Mouse (Mus musculus): ENCODE measurements around the gene Epas1.

Epas1 gene

GRCm38 (mm10) chr17:86755581-86756195, 2.2 kb downstream of the Epas1 start:
- DNase-seq (ENCODE audit: low spot score): no peak

GRCm38 (mm10) chr17:86757621-86758020, 4.1 kb downstream of the Epas1 start:
- DNase-seq (ENCODE audit: low spot score): no peak

GRCm38 (mm10) chr17:86761859-86762258, 8.4 kb downstream of the Epas1 start:
- DNase-seq (ENCODE audit: low spot score): no peak

GRCm38 (mm10) chr17:86762479-86763242, 9.2 kb downstream of the Epas1 start:
- DNase-seq (ENCODE audit: low spot score): peak; percentile 41

- DNase-seq (ENCODE audit: low spot score): no peak
Observed at GRCm38 (mm10) chr17:86765762-86766404, 12.4 kb downstream of the Epas1 start.

GRCm38 (mm10) chr17:86766412-86766811, 12.9 kb downstream of the Epas1 start:
- no peak for DNase-seq (ENCODE audit: low spot score)

GRCm38 (mm10) chr17:86768596-86768995, 15.1 kb downstream of the Epas1 start:
- DNase-seq (ENCODE audit: low spot score): peak; percentile 20

- peak; percentile 76 for DNase-seq (ENCODE audit: low spot score)
Observed at GRCm38 (mm10) chr17:86769330-86770211, 16.1 kb downstream of the Epas1 start.

GRCm38 (mm10) chr17:86770848-86771247, 17.3 kb downstream of the Epas1 start:
- no peak for DNase-seq (ENCODE audit: low spot score)

GRCm38 (mm10) chr17:86772035-86772434, 18.5 kb downstream of the Epas1 start:
- no peak for DNase-seq (ENCODE audit: low spot score)

GRCm38 (mm10) chr17:86772929-86773588, 19.6 kb downstream of the Epas1 start:
- DNase-seq (ENCODE audit: low spot score): no peak

GRCm38 (mm10) chr17:86776538-86776937, 23.0 kb downstream of the Epas1 start:
- no peak for DNase-seq (ENCODE audit: low spot score)

- no peak for DNase-seq (ENCODE audit: low spot score)
Observed at GRCm38 (mm10) chr17:86778147-86778546, 24.6 kb downstream of the Epas1 start.

GRCm38 (mm10) chr17:86779191-86780130, 26.0 kb downstream of the Epas1 start:
- DNase-seq (ENCODE audit: low spot score): no peak

- peak; percentile 35 for DNase-seq (ENCODE audit: low spot score)
Observed at GRCm38 (mm10) chr17:86780708-86781318, 27.3 kb downstream of the Epas1 start.

- DNase-seq (ENCODE audit: low spot score): peak; percentile 56
Observed at GRCm38 (mm10) chr17:86781755-86782400, 28.4 kb downstream of the Epas1 start.

GRCm38 (mm10) chr17:86784405-86784977, 31.0 kb downstream of the Epas1 start:
- DNase-seq (ENCODE audit: low spot score): no peak

GRCm38 (mm10) chr17:86785612-86786011, 32.1 kb downstream of the Epas1 start:
- no peak for DNase-seq (ENCODE audit: low spot score)

- no peak for DNase-seq (ENCODE audit: low spot score)
Observed at GRCm38 (mm10) chr17:86786496-86786895, 33.0 kb downstream of the Epas1 start.

Data from adipocyte (in vitro differentiated cells).